Mouse (Mus musculus) left cerebral cortex, postnatal 14 days (tissue): Measurements from ENCODE around the gene Slc44a3. TPM values are rescaled to one million over a fixed set of nuclear protein-coding genes. Genes with fewer than 3 reads are reported as not detected.
"Not testable (repeated sequence)": the region's sequence is repeated elsewhere in the genome, so short reads cannot be mapped to it uniquely, and the experiment has no call there.

Experiments used
- DNase-seq, 2 experiments: peaks; one replicate each; pipeline ENCODE4 v3.0.0; 2021 to 2022; ENCODE audit warnings: low spot score in 2 of 2, mixed read lengths in 1 of 2
- intact Hi-C: fragments of 180-260 bp; cut with DNase I; formaldehyde crosslinking; loops from one replicate; pipeline ENCODE4 v1.15.1; 2025
- total RNA-seq, 2 experiments: library from RNA; stranded (reverse); gene quantifications; 2 replicates each; pipeline ENCODE4 v1.2.3; 2021

Slc44a3 gene
- total RNA-seq, 2 experiments from 2014 or later: not detected

GRCm38 (mm10) chr3:121556304-121556703, 24.1 kb upstream of the Slc44a3 start:
- DNase-seq: no peak
- intact Hi-C loops: loop anchor here (5.0 kb wide), 1 partner anchor 61 kb away; no protein-coding TSS in a partner anchor

- no peak for DNase-seq
- intact Hi-C loops: no loop called here
These were observed 21.1 kb upstream of the Slc44a3 start for GRCm38 (mm10) chr3:121553294-121553693.

GRCm38 (mm10) chr3:121552723-121553122, 20.5 kb upstream of the Slc44a3 start:
- intact Hi-C loops: no loop called here
- DNase-seq: no peak

GRCm38 (mm10) chr3:121550370-121550769, 18.2 kb upstream of the Slc44a3 start:
- intact Hi-C loops: loop anchor here (2.0 kb wide), 1 partner anchor 186 kb away; no protein-coding TSS in a partner anchor
- DNase-seq: peak in 1 of 2 experiments; percentile 66

GRCm38 (mm10) chr3:121547851-121548624, 15.8 kb upstream of the Slc44a3 start:
- no peak for DNase-seq
- intact Hi-C loops: no loop called here

GRCm38 (mm10) chr3:121540621-121541020, 8.4 kb upstream of the Slc44a3 start:
- DNase-seq: no peak
- intact Hi-C loops: loop anchor here (2.0 kb wide), 1 partner anchor 224 kb away; no protein-coding TSS in a partner anchor

- intact Hi-C loops: loop anchor here (2.0 to 10.0 kb wide), 3 partner anchors 225 to 335 kb away; no protein-coding TSS in a partner anchor
- peak in 1 of 2 experiments; percentile 11 for DNase-seq
These were observed 7.7 kb upstream of the Slc44a3 start for GRCm38 (mm10) chr3:121539871-121540431.

- DNase-seq: not testable (repeated sequence)
- intact Hi-C loops: loop anchor here (10.0 kb wide), 2 partner anchors 234 to 336 kb away; no protein-coding TSS in a partner anchor
These were observed 6.6 kb upstream of the Slc44a3 start for GRCm38 (mm10) chr3:121538847-121539246.

GRCm38 (mm10) chr3:121537996-121538395, 5.8 kb upstream of the Slc44a3 start:
- intact Hi-C loops: loop anchor here (10.0 kb wide), 2 partner anchors 233 to 337 kb away; no protein-coding TSS in a partner anchor
- DNase-seq: no peak

- intact Hi-C loops: loop anchor here (10.0 kb wide), 2 partner anchors 232 to 338 kb away; no protein-coding TSS in a partner anchor
These were observed 4.6 kb upstream of the Slc44a3 start for GRCm38 (mm10) chr3:121536803-121537202.

GRCm38 (mm10) chr3:121535813-121536504, 3.8 kb upstream of the Slc44a3 start:
- intact Hi-C loops: loop anchor here (10.0 kb wide), 2 partner anchors 231 to 339 kb away; no protein-coding TSS in a partner anchor
- peak; percentile 13 to 65 for DNase-seq

More at GRCm38 (mm10) chr3:121536803-121537202, 4.6 kb upstream of the Slc44a3 start:
- DNase-seq: no peak

GRCm38 (mm10) chr3:121531370-121532148, 645 bp downstream of the Slc44a3 start:
- intact Hi-C loops: loop anchor here (10.0 kb wide), 2 partner anchors 227 to 343 kb away; no protein-coding TSS in a partner anchor
- no peak for DNase-seq

- intact Hi-C loops: loop anchor here (10.0 kb wide), 2 partner anchors 226 to 344 kb away; no protein-coding TSS in a partner anchor
- DNase-seq: no peak
These were observed 1.5 kb downstream of the Slc44a3 start for GRCm38 (mm10) chr3:121530546-121531258.

- intact Hi-C loops: no loop called here
- no peak for DNase-seq
These were observed 5.8 kb downstream of the Slc44a3 start for GRCm38 (mm10) chr3:121526096-121527093.

- no peak for DNase-seq
- intact Hi-C loops: no loop called here
These were observed 10.5 kb downstream of the Slc44a3 start for GRCm38 (mm10) chr3:121521633-121522125.

- no peak for DNase-seq
- intact Hi-C loops: no loop called here
These were observed 11.1 kb downstream of the Slc44a3 start for GRCm38 (mm10) chr3:121521123-121521522.

- DNase-seq: no peak
- intact Hi-C loops: no loop called here
These were observed 15.2 kb downstream of the Slc44a3 start for GRCm38 (mm10) chr3:121517030-121517429.
